Mouse (Mus musculus): Measurements from ENCODE around the gene Gm2663.

DNA sequence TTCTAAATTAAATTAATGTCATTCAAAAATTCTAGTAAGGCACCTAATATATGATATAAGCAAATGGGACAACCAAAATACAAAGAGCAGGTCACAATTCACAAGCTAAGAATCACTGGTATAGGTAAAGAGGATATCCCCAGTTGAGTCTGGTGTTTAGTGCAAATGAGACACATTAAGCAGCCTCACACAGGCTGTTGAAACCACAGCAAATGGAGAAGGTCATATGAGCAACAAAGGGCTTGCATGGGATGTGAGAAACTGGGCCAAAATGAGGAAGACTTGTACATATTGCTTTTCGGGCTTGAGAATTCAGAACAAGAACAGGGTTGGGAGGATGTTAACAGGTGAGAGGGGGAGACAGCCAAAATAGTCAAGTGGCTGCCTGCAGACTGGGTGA lies 45.5 kb upstream of the Gm2663 start:
- TF ChIP-seq CTCF (conservative IDR thresholded peaks at IDR 0.05; ENCODE audit: low read length), result no peak
- no peak for TF ChIP-seq NANOG (IDR thresholded peaks at IDR 0.05; ENCODE audit: borderline replicate concordance, low read length)

Measured in E14TG2a.4 (cell line).